Mouse (Mus musculus) midbrain, postnatal 0 days (tissue): ENCODE measurements at regions not wholly inside any gene's neighbourhood (a gene's known extent, or its start where the extent isn't known, plus 50 kb on each side); places are given as distances from the start of the nearest gene placed in this dataset.

Experiments used
- ATAC-seq: fragments of 200-750 bp; cut with Nextera tagmentation; 2 replicates; pipeline ENCODE4 v1.8.0; 2017; ENCODE audit warnings: moderate number of reproducible peaks, mild to moderate bottlenecking, moderate TSS enrichment, moderate library complexity; ENCODE audit not compliant: low FRiP score
- DNase-seq: peaks from one replicate; pipeline ENCODE4 v3.0.0-alpha.2; 2015; ENCODE audit warnings: low spot score
- H3K27ac ChIP-seq: fragments of 300-500 bp; sonication (generic); 2 replicates; pipeline ENCODE4 v1.5.1; 2014; ENCODE audit warnings: low read depth, mild to moderate bottlenecking, low read length, mixed read lengths
- H3K27me3 ChIP-seq: fragments of 300-500 bp; sonication (generic); 2 replicates; pipeline ENCODE4 v1.6.1; 2014; ENCODE audit warnings: low read length, control low read depth, mixed read lengths; ENCODE audit not compliant: insufficient read depth
- H3K36me3 ChIP-seq: fragments of 300-500 bp; sonication (generic); 2 replicates; pipeline ENCODE4 v1.6.1; 2014; ENCODE audit warnings: low read length, control low read depth, mixed read lengths; ENCODE audit not compliant: insufficient read depth
- H3K4me1 ChIP-seq: fragments of 300-500 bp; sonication (generic); 2 replicates; pipeline ENCODE4 v1.6.1; 2014; ENCODE audit warnings: mild to moderate bottlenecking, control low read depth, antibody characterized with exemption, low read length, mixed read lengths; ENCODE audit not compliant: insufficient read depth
- H3K4me2 ChIP-seq: fragments of 300-500 bp; sonication (generic); 2 replicates; pipeline ENCODE4 v1.6.1; 2014; ENCODE audit warnings: low read depth, mild to moderate bottlenecking, low read length, mixed read lengths; ENCODE audit not compliant: poor library complexity, severe bottlenecking
- H3K4me3 ChIP-seq: fragments of 300-500 bp; sonication (generic); 2 replicates; pipeline ENCODE4 v1.5.1; 2014; ENCODE audit warnings: low read depth, mild to moderate bottlenecking, low read length, moderate library complexity
- H3K9ac ChIP-seq: fragments of 300-500 bp; sonication (generic); replicated peaks from 2 replicates; pipeline ENCODE4 v1.6.1; 2014; ENCODE audit warnings: mild to moderate bottlenecking, low read length, moderate library complexity, mixed read lengths; ENCODE audit not compliant: poor library complexity, severe bottlenecking
- H3K9me3 ChIP-seq: fragments of 300-500 bp; sonication (generic); 2 replicates; pipeline ENCODE4 v1.6.1; 2016; ENCODE audit warnings: low read length, control low read depth
- CTCF ChIP-seq: IDR thresholded peaks from 2 replicates; pipeline ENCODE4 v1.5.1; 2016; ENCODE audit warnings: antibody characterized with exemption, mild to moderate bottlenecking
- WGBS: fragments of 180-500 bp; shearing (Covaris S2); extraction: QIAGEN DNeasy Blood & Tissue Kit; methylation state at CpG from one replicate; pipeline ENCODE4 v1.1.7; 2014; 5-methylcytosine and 5-hydroxymethylcytosine counted together

DNA sequence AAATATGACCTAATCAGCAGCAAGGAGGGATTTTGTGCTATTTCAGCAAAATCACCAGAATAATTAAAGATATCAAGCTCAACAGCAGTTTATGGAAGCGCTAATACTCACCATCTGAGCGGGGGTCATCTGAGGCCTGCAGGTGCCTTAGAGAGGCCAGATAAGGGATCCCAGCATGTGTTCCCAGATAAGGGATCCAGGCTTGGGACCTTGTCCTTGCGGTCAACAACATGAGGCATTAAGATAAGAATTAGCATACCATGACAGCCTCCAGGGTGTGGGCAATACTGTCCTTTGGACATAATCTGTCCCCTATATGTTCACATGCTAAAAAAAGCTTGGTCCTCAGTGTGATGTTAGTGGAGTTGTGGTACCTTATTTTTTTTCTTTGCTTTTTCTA, 105.4 kb upstream of the Nr3c2 start:
- H3K27me3 ChIP-seq = no peaks in the 10 kb centered on the region
- ATAC-seq = no peak
- H3K4me1 ChIP-seq = no peaks in the 10 kb centered on the region
- no peak for DNase-seq
- no peaks in the 10 kb centered on the region for H3K9me3 ChIP-seq
- H3K27ac ChIP-seq = no peak overlapping the region
- no peak overlapping the region for H3K4me3 ChIP-seq
- no peak overlapping the region for H3K4me2 ChIP-seq
- no peaks in the 10 kb centered on the region for H3K36me3 ChIP-seq
- 92% methylated on average over 3 of the region's 3 CpGs for WGBS
- TF ChIP-seq CTCF = no peak
- H3K9ac ChIP-seq = no peak overlapping the region

- no peak for TF ChIP-seq CTCF
- Histone ChIP-seq H3K4me1 (no peaks in the 10 kb centered on the region), H3K36me3 (no peaks in the 10 kb centered on the region), H3K4me2 (no peak overlapping the region), H3K27ac (no peak overlapping the region), H3K9ac (no peak overlapping the region), H3K4me3 (no peak overlapping the region), H3K9me3 (no peaks in the 10 kb centered on the region), H3K27me3 (no peaks in the 10 kb centered on the region)
- ATAC-seq = no peak
- no peak for DNase-seq
Observed at GRCm38 (mm10) chr8:76799998-76800397, 99.2 kb upstream of the Nr3c2 start.

DNA sequence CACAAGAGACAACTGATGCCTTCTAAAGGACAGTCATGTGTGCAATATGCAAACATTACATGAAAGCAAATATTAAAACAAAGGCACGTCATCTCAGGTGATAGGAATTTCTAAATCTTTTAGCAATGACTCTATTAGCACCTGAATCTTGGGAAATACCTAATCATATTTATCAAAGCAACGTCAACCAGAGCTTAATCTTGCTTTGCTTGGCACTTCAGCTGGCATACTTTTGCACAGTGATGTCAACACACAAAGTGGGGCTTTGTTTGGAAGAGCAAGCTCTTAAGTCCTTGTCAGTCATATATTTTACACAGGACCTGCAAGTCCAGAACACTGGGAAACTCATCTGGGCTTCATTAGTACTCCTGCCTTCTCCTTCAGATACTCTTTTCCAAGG, 75.8 kb upstream of the Nr3c2 start:
- ATAC-seq (no peak), DNase-seq (no peak)
- Histone ChIP-seq H3K4me3 (no peak overlapping the region), H3K9me3 (no peaks in the 10 kb centered on the region), H3K36me3 (no peaks in the 10 kb centered on the region), H3K27ac (no peak overlapping the region), H3K9ac (no peak overlapping the region), H3K27me3 (no peaks in the 10 kb centered on the region), H3K4me2 (no peak overlapping the region), H3K4me1 (no peaks in the 10 kb centered on the region)
- no peak for TF ChIP-seq CTCF
- WGBS = 79% methylated on average over 2 of the region's 2 CpGs
